Mouse (Mus musculus): ENCODE data around the gene Kdm3a. TPM values are rescaled to one million over a fixed set of nuclear protein-coding genes. Genes with fewer than 3 reads are reported as not detected.

Gene Kdm3a
- polyA plus RNA-seq (2014; fragmentation: Nextera tagmentation; extraction: Ambion mirVana): 43.2 and 43.5 TPM in 2 replicates

DNA sequence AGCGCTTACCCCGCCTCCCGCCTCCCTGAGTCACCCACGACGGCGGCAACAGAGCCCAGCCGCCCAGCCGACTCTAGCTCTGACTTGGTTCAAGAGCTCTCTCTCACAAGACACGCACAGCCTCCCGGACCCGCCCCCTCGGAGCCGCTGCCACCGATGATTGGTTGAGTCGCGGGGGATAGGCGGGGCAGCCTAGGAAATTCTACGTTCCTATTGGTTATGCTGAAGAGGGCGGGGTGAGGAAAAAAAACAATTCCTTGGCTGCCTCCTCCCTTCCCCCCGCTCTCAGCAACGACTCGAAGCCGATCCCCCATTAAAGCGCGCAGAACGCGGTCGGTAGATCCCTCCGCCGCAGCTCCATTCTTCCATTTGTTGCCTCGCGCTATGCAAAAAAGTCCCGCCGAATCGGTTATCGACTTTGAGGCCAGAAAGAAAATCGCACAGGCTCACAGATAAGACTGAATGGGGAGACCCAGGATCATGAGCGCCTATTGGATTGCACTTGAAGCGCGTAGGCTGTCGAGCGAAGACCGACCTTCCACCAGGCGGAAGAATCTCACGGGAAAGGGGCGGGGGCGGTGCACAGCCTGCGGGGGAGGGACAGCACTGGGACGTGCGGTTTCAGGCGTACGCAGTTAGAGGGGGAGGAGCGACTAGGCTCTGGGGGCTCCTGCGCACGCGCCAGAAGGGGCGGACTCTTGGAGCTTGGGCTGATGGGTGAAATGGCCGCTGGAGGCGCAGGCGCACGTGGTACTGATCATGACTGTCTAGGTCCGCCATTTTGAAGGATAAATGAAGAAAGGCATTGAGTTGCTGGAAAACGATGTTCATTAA lies at the start of gene Kdm3a:
Gene Kdm3a, minus strand, starts transcription at position 162 of the 834 bp plus-strand sequence.
- DNase-seq (ENCODE audit: low spot score): peak; percentile 99
- peak; percentile 97 for ATAC-seq (replicated peaks; ENCODE audit: low FRiP score, low TSS enrichment, low read depth)
- WGBS: under 1% methylated on average over 63 of the region's 63 CpGs

DNA sequence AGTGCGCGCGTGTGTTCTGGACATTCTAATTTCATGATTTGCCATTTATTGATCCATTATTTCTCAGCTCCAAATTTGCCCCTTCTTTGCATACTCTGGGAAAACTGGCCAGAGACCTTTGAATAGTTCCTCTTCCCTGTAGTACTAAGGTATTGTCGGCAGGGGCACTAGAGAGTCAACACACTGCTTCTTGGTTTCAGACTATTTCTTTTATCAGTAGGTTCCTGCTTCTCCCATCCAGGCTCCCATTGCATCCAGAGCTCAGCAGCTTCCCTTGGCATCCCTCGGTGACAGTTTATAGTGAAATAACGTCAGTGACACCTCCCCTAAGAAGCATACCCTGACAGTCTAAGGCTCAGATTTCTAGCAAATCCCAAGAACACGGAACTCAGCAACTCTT lies 46.1 kb upstream of the Kdm3a start:
- Histone ChIP-seq H3K36me3 (ENCODE audit: control insufficient read depth, insufficient read depth, low read length) (no peaks in the 10 kb centered on the region), H3K4me1 (replicated peaks; ENCODE audit: control insufficient read depth, insufficient read depth, low read length) (no peaks in the 10 kb centered on the region), H3K27ac (ENCODE audit: low read depth) (no peak overlapping the region), H3K27me3 (replicated peaks; ENCODE audit: control insufficient read depth, insufficient read depth, low read length) (no peaks in the 10 kb centered on the region), H3K4me3 (ENCODE audit: low read depth, low read length) (no peak overlapping the region), H3K4me2 (ENCODE audit: low read length) (no peak overlapping the region), H3K9me3 (ENCODE audit: control insufficient read depth, low read length) (no peaks in the 10 kb centered on the region), H3K9ac (ENCODE audit: low read length) (no peak overlapping the region)
- no peak for ATAC-seq (replicated peaks; ENCODE audit: low FRiP score, low TSS enrichment, low read depth)
- WGBS: 66% methylated on average over 7 of the region's 7 CpGs
- no peak for DNase-seq (ENCODE audit: low spot score)

More for the DNA sequence above, at the start of gene Kdm3a:
- Histone ChIP-seq H3K36me3 (ENCODE audit: control insufficient read depth, insufficient read depth, low read length) (peaks cover 19% of the 10 kb centered on the region), H3K4me2 (ENCODE audit: low read length) (peak within 1 kb of the TSS; percentile 92), H3K27ac (ENCODE audit: low read depth) (peak within 1 kb of the TSS; percentile 100), H3K4me1 (replicated peaks; ENCODE audit: control insufficient read depth, insufficient read depth, low read length) (peaks cover 13% of the 10 kb centered on the region), H3K27me3 (replicated peaks; ENCODE audit: control insufficient read depth, insufficient read depth, low read length) (peaks cover 8% of the 10 kb centered on the region; the same call in 1 of the 2 replicates), H3K9me3 (ENCODE audit: control insufficient read depth, low read length) (no peaks in the 10 kb centered on the region), H3K4me3 (ENCODE audit: low read depth, low read length) (peak within 1 kb of the TSS; percentile 73), H3K9ac (ENCODE audit: low read length) (peak within 1 kb of the TSS; percentile 88)

DNA sequence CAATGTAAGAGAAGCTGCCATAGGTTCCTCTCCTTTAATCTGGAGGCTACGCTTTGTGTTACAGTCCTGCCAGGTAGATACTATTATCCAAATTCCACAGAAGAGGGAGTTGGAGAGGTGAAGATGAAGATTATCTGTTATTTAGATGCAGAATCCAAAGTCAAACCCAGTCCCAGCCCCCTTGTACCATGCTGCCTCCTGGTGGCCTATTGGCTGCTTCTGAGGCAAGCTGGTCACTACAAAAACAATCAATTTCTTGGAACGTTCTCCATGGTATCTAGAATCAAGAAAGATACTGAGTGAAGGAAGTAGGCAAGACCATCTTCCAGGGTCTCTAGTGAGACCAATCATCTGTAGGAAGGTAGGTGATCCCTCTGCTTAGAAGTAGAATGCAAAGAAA lies 40.4 kb upstream of the Kdm3a start:
- 72% methylated on average over 2 of the region's 2 CpGs for WGBS
- Histone ChIP-seq H3K9me3 (ENCODE audit: control insufficient read depth, low read length) (no peaks in the 10 kb centered on the region), H3K4me1 (replicated peaks; ENCODE audit: control insufficient read depth, insufficient read depth, low read length) (no peaks in the 10 kb centered on the region), H3K4me3 (ENCODE audit: low read depth, low read length) (no peak overlapping the region), H3K27ac (ENCODE audit: low read depth) (no peak overlapping the region), H3K27me3 (replicated peaks; ENCODE audit: control insufficient read depth, insufficient read depth, low read length) (no peaks in the 10 kb centered on the region), H3K36me3 (ENCODE audit: control insufficient read depth, insufficient read depth, low read length) (no peaks in the 10 kb centered on the region), H3K9ac (ENCODE audit: low read length) (no peak overlapping the region), H3K4me2 (ENCODE audit: low read length) (no peak overlapping the region)
- ATAC-seq (replicated peaks; ENCODE audit: low FRiP score, low TSS enrichment, low read depth) (no peak), DNase-seq (ENCODE audit: low spot score) (no peak)

DNA sequence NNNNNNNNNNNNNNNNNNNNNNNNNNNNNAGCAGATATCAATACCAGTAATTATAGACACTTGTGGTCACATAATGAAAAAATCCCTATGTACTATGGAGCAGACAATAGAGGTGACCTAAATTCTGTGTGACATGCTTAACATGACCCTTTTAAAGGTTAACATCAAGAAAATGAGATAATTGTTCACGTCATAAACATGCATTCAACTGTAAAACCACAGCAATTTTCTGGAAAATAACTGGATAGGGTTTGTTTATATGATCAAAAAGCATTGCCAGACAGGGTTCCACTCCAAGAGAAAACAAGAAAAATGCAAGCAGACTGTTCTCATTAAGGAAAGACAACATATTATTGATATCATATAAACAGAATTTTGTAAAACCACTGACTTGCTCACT lies 31.7 kb upstream of the Kdm3a start:
- H3K27me3 ChIP-seq (replicated peaks; ENCODE audit: control insufficient read depth, insufficient read depth, low read length): no peaks in the 10 kb centered on the region
- no peaks in the 10 kb centered on the region for H3K9me3 ChIP-seq (ENCODE audit: control insufficient read depth, low read length)
- H3K4me2 ChIP-seq (ENCODE audit: low read length): no peak overlapping the region
- H3K27ac ChIP-seq (ENCODE audit: low read depth): no peak overlapping the region
- DNase-seq (ENCODE audit: low spot score) (no peak), ATAC-seq (replicated peaks; ENCODE audit: low FRiP score, low TSS enrichment, low read depth) (no peak)
- WGBS: 56% methylated on average over 1 of the region's 1 CpGs
- H3K9ac ChIP-seq (ENCODE audit: low read length): no peak overlapping the region
- H3K4me3 ChIP-seq (ENCODE audit: low read depth, low read length): no peak overlapping the region
- H3K36me3 ChIP-seq (ENCODE audit: control insufficient read depth, insufficient read depth, low read length): no peaks in the 10 kb centered on the region
- H3K4me1 ChIP-seq (replicated peaks; ENCODE audit: control insufficient read depth, insufficient read depth, low read length): no peaks in the 10 kb centered on the region

GRCm38 (mm10) chr6:71658290-71658689 lies 25.5 kb upstream of the Kdm3a start:
- 49% methylated on average over 2 of the region's 2 CpGs for WGBS
- no peak for ATAC-seq (replicated peaks; ENCODE audit: low FRiP score, low TSS enrichment, low read depth)

GRCm38 (mm10) chr6:71655835-71656234 lies 23.0 kb upstream of the Kdm3a start:
- DNase-seq (ENCODE audit: low spot score): no peak
- H3K4me3 ChIP-seq (ENCODE audit: low read depth, low read length): no peak overlapping the region
- H3K4me2 ChIP-seq (ENCODE audit: low read length): no peak overlapping the region
- no peak overlapping the region for H3K9ac ChIP-seq (ENCODE audit: low read length)
- H3K9me3 ChIP-seq (ENCODE audit: control insufficient read depth, low read length): no peaks in the 10 kb centered on the region
- no peaks in the 10 kb centered on the region for H3K27me3 ChIP-seq (replicated peaks; ENCODE audit: control insufficient read depth, insufficient read depth, low read length)
- no peaks in the 10 kb centered on the region for H3K36me3 ChIP-seq (ENCODE audit: control insufficient read depth, insufficient read depth, low read length)
- ATAC-seq (replicated peaks; ENCODE audit: low FRiP score, low TSS enrichment, low read depth): no peak
- 57% methylated on average over 3 of the region's 3 CpGs for WGBS
- no peaks in the 10 kb centered on the region for H3K4me1 ChIP-seq (replicated peaks; ENCODE audit: control insufficient read depth, insufficient read depth, low read length)
- no peak overlapping the region for H3K27ac ChIP-seq (ENCODE audit: low read depth)

More at GRCm38 (mm10) chr6:71658290-71658689, 25.5 kb upstream of the Kdm3a start:
- H3K27me3 ChIP-seq (replicated peaks; ENCODE audit: control insufficient read depth, insufficient read depth, low read length): no peaks in the 10 kb centered on the region
- H3K4me1 ChIP-seq (replicated peaks; ENCODE audit: control insufficient read depth, insufficient read depth, low read length): no peaks in the 10 kb centered on the region
- no peak overlapping the region for H3K27ac ChIP-seq (ENCODE audit: low read depth)
- H3K4me3 ChIP-seq (ENCODE audit: low read depth, low read length): no peak overlapping the region
- no peaks in the 10 kb centered on the region for H3K36me3 ChIP-seq (ENCODE audit: control insufficient read depth, insufficient read depth, low read length)
- no peak for DNase-seq (ENCODE audit: low spot score)
- H3K9ac ChIP-seq (ENCODE audit: low read length): no peak overlapping the region
- no peak overlapping the region for H3K4me2 ChIP-seq (ENCODE audit: low read length)
- H3K9me3 ChIP-seq (ENCODE audit: control insufficient read depth, low read length): no peaks in the 10 kb centered on the region

DNA sequence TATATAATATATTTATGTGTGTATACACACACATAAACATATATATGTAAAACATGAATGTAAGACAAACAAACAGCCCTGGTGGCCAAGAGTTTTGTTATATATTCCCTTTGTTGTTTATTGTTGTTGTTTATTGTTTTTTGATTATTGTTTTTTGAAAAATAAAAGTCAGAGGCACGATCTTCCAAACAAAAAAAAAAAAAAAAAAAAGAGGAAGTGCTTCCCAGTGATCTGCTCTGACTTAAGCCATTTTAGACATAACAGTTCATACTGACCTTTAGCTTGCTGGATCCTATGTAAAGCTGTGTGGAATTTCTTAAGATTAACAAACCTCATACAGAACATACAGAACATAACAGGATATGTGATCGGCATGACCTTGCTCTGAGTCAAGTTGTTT lies 19.1 kb upstream of the Kdm3a start:
- Histone ChIP-seq H3K27me3 (replicated peaks; ENCODE audit: control insufficient read depth, insufficient read depth, low read length) (no peaks in the 10 kb centered on the region), H3K9ac (ENCODE audit: low read length) (no peak overlapping the region), H3K36me3 (ENCODE audit: control insufficient read depth, insufficient read depth, low read length) (no peaks in the 10 kb centered on the region), H3K4me3 (ENCODE audit: low read depth, low read length) (no peak overlapping the region), H3K4me2 (ENCODE audit: low read length) (no peak overlapping the region), H3K9me3 (ENCODE audit: control insufficient read depth, low read length) (no peaks in the 10 kb centered on the region), H3K27ac (ENCODE audit: low read depth) (no peak overlapping the region), H3K4me1 (replicated peaks; ENCODE audit: control insufficient read depth, insufficient read depth, low read length) (no peaks in the 10 kb centered on the region)
- ATAC-seq (replicated peaks; ENCODE audit: low FRiP score, low TSS enrichment, low read depth) (no peak), DNase-seq (ENCODE audit: low spot score) (no peak)
- WGBS: 91% methylated on average over 2 of the region's 2 CpGs

GRCm38 (mm10) chr6:71632486-71632828 lies 333 bp downstream of the Kdm3a start:
- Histone ChIP-seq H3K9me3 (ENCODE audit: control insufficient read depth, low read length) (no peaks in the 10 kb centered on the region), H3K27me3 (replicated peaks; ENCODE audit: control insufficient read depth, insufficient read depth, low read length) (peaks cover 4% of the 10 kb centered on the region; the same call in 1 of the 2 replicates), H3K4me2 (ENCODE audit: low read length) (peak overlapping the region; percentile 92), H3K4me1 (replicated peaks; ENCODE audit: control insufficient read depth, insufficient read depth, low read length) (peaks cover 13% of the 10 kb centered on the region), H3K9ac (ENCODE audit: low read length) (peak overlapping the region; percentile 88), H3K27ac (ENCODE audit: low read depth) (peak overlapping the region; percentile 100), H3K36me3 (ENCODE audit: control insufficient read depth, insufficient read depth, low read length) (peaks cover 25% of the 10 kb centered on the region), H3K4me3 (ENCODE audit: low read depth, low read length) (peak overlapping the region; percentile 73)
- DNase-seq (ENCODE audit: low spot score): no peak
- ATAC-seq (replicated peaks; ENCODE audit: low FRiP score, low TSS enrichment, low read depth): no peak; the same call in 1 of the 2 replicates
- 0% methylated on average over 41 of the region's 41 CpGs for WGBS

All from intestine, embryonic 14.5 days (tissue).